Mouse (Mus musculus) megakaryocyte progenitor cell, adult 5-6 weeks (primary cell): ENCODE data around the gene Tubb2b. TPM values are rescaled to one million over a fixed set of nuclear protein-coding genes. Genes with fewer than 3 reads are reported as not detected.

ENCODE experiments used
- ATAC-seq: replicated peaks from 2 replicates; pipeline ENCODE4 v1.8.0; 2016; ENCODE audit warnings: mild to moderate bottlenecking, moderate TSS enrichment, inconsistent platforms; ENCODE audit not compliant: poor library complexity
- total RNA-seq, 2 experiments: library from RNA; stranded (forward) in 1 of 2; stranded (reverse) in 1 of 2; fragments of 157-497, 149-512 nt in 1 of 2; fragments of 200-1000 nt in 1 of 2; gene quantifications; 2 replicates each; pipeline versions ENCODE4 v1.2.3 to v1.2.4; 2015 to 2017

Tubb2b gene
- total RNA-seq (2015) = not detected in 2 replicates
- total RNA-seq (2017) = not detected in 2 replicates

GRCm38 (mm10) chr13:34130226-34130731, at the start of gene Tubb2b:
Tubb2b (minus strand) TSS chr13:34130466.
- peak; percentile 42 for ATAC-seq

GRCm38 (mm10) chr13:34174025-34174424, 43.8 kb upstream of the Tubb2b start:
- no peak for ATAC-seq

GRCm38 (mm10) chr13:34163304-34163975, 33.2 kb upstream of the Tubb2b start:
- peak; percentile 21; the same call in 1 of the 2 replicates for ATAC-seq

GRCm38 (mm10) chr13:34162491-34163303, 32.4 kb upstream of the Tubb2b start, which contains the start of gene Psmg4:
Psmg4 (plus strand) TSS chr13:34162964.
- peak; percentile 93 for ATAC-seq

- no peak for ATAC-seq
These were observed 29.7 kb upstream of the Tubb2b start for GRCm38 (mm10) chr13:34159926-34160325.

- ATAC-seq = no peak
These were observed 27.4 kb upstream of the Tubb2b start for GRCm38 (mm10) chr13:34157596-34158157.

GRCm38 (mm10) chr13:34156840-34157185, 26.5 kb upstream of the Tubb2b start:
- ATAC-seq = no peak

- ATAC-seq = peak; percentile 58
These were observed 26.0 kb upstream of the Tubb2b start for GRCm38 (mm10) chr13:34156133-34156839.

- peak; percentile 63 for ATAC-seq
These were observed 24.6 kb upstream of the Tubb2b start for GRCm38 (mm10) chr13:34154931-34155272.

- peak; percentile 85 for ATAC-seq
These were observed 24.1 kb upstream of the Tubb2b start for GRCm38 (mm10) chr13:34154217-34154930.

GRCm38 (mm10) chr13:34153254-34154011, 23.2 kb upstream of the Tubb2b start:
- ATAC-seq = no peak

GRCm38 (mm10) chr13:34152695-34153094, 22.4 kb upstream of the Tubb2b start:
- no peak for ATAC-seq

GRCm38 (mm10) chr13:34151425-34151824, 21.2 kb upstream of the Tubb2b start:
- ATAC-seq = no peak

- ATAC-seq = no peak
These were observed 20.2 kb upstream of the Tubb2b start for GRCm38 (mm10) chr13:34150271-34151027.

- no peak for ATAC-seq
These were observed 19.4 kb upstream of the Tubb2b start for GRCm38 (mm10) chr13:34149463-34150176.

- peak; percentile 61 for ATAC-seq
These were observed 18.6 kb upstream of the Tubb2b start for GRCm38 (mm10) chr13:34148767-34149392.

- no peak for ATAC-seq
These were observed 17.9 kb upstream of the Tubb2b start for GRCm38 (mm10) chr13:34148181-34148580.

GRCm38 (mm10) chr13:34146916-34147315, 16.6 kb upstream of the Tubb2b start:
- ATAC-seq = no peak
